Mouse (Mus musculus) ES-Bruce4 (cell line): ENCODE results near the gene Akap13.

Source experiments
- CTCF ChIP-seq: IDR thresholded peaks from one replicate; pipeline ENCODE4 v1.8.1; 2011; ENCODE audit warnings: low read depth, low read length
- EP300 ChIP-seq: IDR thresholded peaks from 2 replicates; pipeline ENCODE4 v1.6.1; 2011; ENCODE audit warnings: low read depth, low read length; ENCODE audit not compliant: insufficient read depth
- POLR2A ChIP-seq: IDR thresholded peaks from one replicate; pipeline ENCODE4 v1.8.1; 2011; ENCODE audit warnings: low read length; ENCODE audit not compliant: insufficient read depth

DNA sequence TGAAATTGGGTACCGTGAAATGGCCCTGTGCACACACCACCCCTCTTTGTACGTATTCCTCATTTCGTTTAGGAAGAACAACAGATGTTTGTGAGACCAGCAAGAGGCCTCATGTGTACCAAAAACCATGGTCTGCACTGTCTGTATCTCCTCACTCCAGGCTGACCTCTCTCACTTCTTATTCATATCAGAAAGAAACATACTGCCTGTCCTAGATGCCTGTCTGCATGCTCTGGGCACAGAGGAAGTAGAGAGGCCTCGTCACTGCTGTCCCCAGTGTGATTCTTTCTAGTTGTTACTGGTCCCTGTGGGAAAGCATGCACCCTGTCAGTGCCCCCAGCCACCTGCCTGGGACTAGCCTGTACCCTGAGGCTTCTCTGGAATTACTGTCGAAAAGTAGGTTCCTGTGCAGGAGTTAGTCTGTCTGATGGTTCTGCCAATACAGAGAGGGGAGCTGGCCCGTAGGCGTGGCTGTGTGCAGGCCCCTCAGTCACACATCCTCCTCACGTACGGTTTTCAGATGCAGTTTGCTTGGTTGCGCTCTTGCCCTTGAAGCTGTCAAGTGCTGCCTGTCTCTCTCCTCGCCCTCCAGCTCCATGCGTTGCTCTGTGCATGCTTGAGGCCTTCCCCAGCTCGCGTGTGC lies 295.9 kb downstream of the Akap13 start:
- no peak for TF ChIP-seq POLR2A
- no peak for TF ChIP-seq CTCF
- no peak for TF ChIP-seq EP300
